Mouse (Mus musculus) C2C12 (cell line): ENCODE data around the gene Gm20388. TPM values are rescaled to one million over a fixed set of nuclear protein-coding genes. Genes with fewer than 3 reads are reported as not detected.
"Not testable (repeated sequence)": the region's sequence is repeated elsewhere in the genome, so short reads cannot be mapped to it uniquely, and the experiment has no call there.

Source experiments
- H3K27me3 ChIP-seq: one replicate; pipeline ENCODE4 v1.6.1; 2011; ENCODE audit not compliant: control insufficient read depth, insufficient read depth, insufficient read length
- H3K36me3 ChIP-seq: one replicate; pipeline ENCODE4 v1.6.1; 2011; ENCODE audit not compliant: control insufficient read depth, insufficient read depth
- H3K4me3 ChIP-seq: one replicate; pipeline ENCODE4 v1.5.1; 2011; ENCODE audit warnings: mild to moderate bottlenecking, control low read depth; ENCODE audit not compliant: poor library complexity, insufficient read depth, severe bottlenecking
- H3K79me2 ChIP-seq: one replicate; pipeline ENCODE4 v1.6.1; 2011; ENCODE audit not compliant: control insufficient read depth, insufficient read depth
- H3K79me3 ChIP-seq: one replicate; pipeline ENCODE4 v1.6.1; 2011; ENCODE audit warnings: low read depth, control low read depth
- H3ac ChIP-seq: one replicate; pipeline ENCODE3; 2011; ENCODE audit warnings: low read depth; ENCODE audit not compliant: control insufficient read depth, insufficient read length
- CEBPB ChIP-seq: IDR thresholded peaks from one replicate; pipeline ENCODE4 v1.6.1; 2011; ENCODE audit warnings: low read depth, mild to moderate bottlenecking, control low read depth, moderate library complexity
- CTCF ChIP-seq: IDR thresholded peaks from one replicate; pipeline ENCODE4 v1.5.1; 2011; ENCODE audit not compliant: control insufficient read depth, insufficient read depth, insufficient read length
- FOSL1 ChIP-seq: IDR thresholded peaks from one replicate; pipeline ENCODE4 v1.8.0; 2011; ENCODE audit warnings: mild to moderate bottlenecking, low read length; ENCODE audit not compliant: poor library complexity, insufficient read depth, severe bottlenecking
- MAX ChIP-seq: IDR thresholded peaks from one replicate; pipeline ENCODE4 v1.6.1; 2011; ENCODE audit warnings: mild to moderate bottlenecking, control low read depth
- MYOD1 ChIP-seq: IDR thresholded peaks from one replicate; pipeline ENCODE4 v1.6.1; 2011; ENCODE audit warnings: low read depth; ENCODE audit not compliant: control insufficient read depth, insufficient read length
- MYOG ChIP-seq: IDR thresholded peaks from one replicate; pipeline ENCODE4 v1.6.1; 2011; ENCODE audit not compliant: control insufficient read depth, insufficient read length; ENCODE audit errors: extremely low read depth
- USF1 ChIP-seq: IDR thresholded peaks from one replicate; pipeline ENCODE4 v1.6.1; 2011; ENCODE audit warnings: low read depth, mild to moderate bottlenecking, control low read depth, moderate library complexity
- polyA plus RNA-seq: library from polyadenylated mRNA; unstranded; fragments of >200 nt; fragmentation: generic; extraction: Trizol; gene quantifications from one replicate; pipeline ENCODE4 v1.2.1, GENCODE M21; 2012; ENCODE audit warnings: missing spikeins

The Gm20388 gene
- polyA plus RNA-seq, 1 experiment = 15.0 TPM

DNA sequence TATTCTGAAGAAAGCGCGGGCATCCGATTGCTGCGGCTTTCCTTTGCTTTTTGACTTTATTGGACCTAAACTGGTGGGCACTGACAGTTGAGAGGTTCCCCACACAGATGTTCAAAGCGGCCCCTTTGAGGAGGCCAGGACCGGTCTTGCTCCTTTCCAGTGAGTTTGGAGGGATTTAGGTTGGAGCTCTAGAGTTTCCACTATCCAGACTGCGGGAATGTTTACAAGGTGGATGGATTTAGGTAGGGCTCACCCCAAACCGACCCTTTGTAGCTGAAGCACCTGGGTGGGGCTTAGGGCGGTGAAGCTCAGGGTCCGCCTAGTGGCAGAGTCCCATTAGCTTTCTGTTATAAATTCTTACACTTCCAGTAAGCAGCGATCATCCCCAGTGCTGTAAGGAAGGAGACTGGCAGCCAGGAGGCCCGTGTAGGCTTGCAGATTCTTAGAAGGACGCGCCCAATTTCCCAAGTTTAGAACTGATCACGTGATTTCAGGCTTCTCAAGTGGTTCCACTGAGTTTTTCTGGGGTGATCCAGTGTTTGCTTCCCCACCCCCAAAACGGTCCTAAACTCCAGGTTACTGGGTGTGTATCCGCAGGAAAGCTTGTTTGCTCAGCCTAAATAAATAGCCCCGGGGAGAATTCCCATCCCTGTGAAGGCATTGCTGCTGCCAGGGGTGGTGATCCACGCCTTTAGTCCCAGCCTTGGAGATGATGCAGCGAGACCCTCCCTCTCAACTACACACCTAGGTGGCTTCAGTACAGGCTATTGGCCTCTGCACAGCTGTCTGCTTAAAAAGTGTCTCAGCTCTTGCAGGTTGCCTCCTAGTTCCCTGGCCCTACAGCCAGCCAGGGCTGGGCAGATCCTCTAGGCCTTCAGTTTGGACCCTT is 1680.8 kb downstream of the Gm20388 start:
- TF ChIP-seq CEBPB (no peak), MYOG (no peak), USF1 (peak; percentile 60), MYOD1 (no peak), FOSL1 (no peak)
- H3K4me3 ChIP-seq = peak overlapping the region; percentile 80
- H3K79me3 ChIP-seq = peaks cover 23% of the 10 kb centered on the region
- H3K36me3 ChIP-seq = peaks cover 21% of the 10 kb centered on the region
- peaks cover 33% of the 10 kb centered on the region for H3K79me2 ChIP-seq
- peak overlapping the region; percentile 88 for H3ac ChIP-seq
- no peaks in the 10 kb centered on the region for H3K27me3 ChIP-seq

DNA sequence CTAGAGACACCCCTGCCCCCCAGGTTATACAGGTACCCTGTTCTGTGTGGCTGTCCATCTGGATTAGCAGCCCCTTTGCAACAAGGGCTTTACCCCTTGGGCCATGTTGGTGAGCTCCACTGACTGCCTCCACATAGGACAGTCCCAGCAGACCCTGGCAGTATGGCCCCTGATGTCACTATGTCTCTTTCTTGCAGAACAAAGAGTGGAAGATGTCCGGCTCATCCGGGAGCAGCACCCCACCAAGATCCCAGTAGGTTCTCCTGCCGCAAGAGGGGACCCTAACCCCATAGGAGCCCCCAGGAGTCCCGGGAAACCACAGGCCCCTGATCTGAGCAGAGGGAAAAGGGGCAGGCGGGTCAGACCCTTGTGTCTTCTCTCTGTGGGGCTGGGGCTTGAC is 1682.7 kb downstream of the Gm20388 start:
- no peak overlapping the region for H3ac ChIP-seq
- no peaks in the 10 kb centered on the region for H3K27me3 ChIP-seq
- H3K4me3 ChIP-seq = no peak overlapping the region
- peaks cover 34% of the 10 kb centered on the region for H3K36me3 ChIP-seq
- TF ChIP-seq CEBPB (no peak), CTCF (no peak), FOSL1 (no peak), MAX (no peak), MYOD1 (no peak), USF1 (no peak), MYOG (no peak)
- H3K79me2 ChIP-seq = peaks cover 33% of the 10 kb centered on the region
- H3K79me3 ChIP-seq = peaks cover 23% of the 10 kb centered on the region

DNA sequence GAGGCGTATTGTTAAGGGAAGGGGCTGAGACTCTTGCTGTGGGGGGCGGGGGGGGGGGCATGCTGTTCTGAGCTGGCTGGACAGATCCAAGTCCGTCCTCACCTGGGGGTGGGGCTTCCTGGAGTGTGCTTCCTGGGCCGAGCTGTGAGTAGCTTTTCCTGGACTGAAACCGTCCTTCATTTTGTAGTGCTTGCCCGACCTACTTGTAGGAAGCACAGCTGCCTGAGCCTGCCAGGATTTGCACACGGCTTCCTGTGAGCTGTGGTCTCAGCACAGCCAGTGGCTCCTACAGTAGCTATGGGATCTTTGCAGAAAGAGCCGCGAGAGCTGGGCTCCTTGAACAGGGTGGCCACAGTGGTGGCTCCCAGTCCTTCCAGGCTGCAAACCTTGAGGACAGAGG is 1683.3 kb downstream of the Gm20388 start:
- Histone ChIP-seq H3K79me2 (peaks cover 33% of the 10 kb centered on the region), H3K4me3 (no peak overlapping the region), H3K36me3 (peaks cover 36% of the 10 kb centered on the region), H3K79me3 (peaks cover 23% of the 10 kb centered on the region), H3K27me3 (no peaks in the 10 kb centered on the region), H3ac (no peak overlapping the region)
- TF ChIP-seq CTCF = no peak
- TF ChIP-seq MYOG = no peak
- no peak for TF ChIP-seq USF1
- no peak for TF ChIP-seq MAX
- TF ChIP-seq MYOD1 = no peak
- no peak for TF ChIP-seq FOSL1
- no peak for TF ChIP-seq CEBPB

DNA sequence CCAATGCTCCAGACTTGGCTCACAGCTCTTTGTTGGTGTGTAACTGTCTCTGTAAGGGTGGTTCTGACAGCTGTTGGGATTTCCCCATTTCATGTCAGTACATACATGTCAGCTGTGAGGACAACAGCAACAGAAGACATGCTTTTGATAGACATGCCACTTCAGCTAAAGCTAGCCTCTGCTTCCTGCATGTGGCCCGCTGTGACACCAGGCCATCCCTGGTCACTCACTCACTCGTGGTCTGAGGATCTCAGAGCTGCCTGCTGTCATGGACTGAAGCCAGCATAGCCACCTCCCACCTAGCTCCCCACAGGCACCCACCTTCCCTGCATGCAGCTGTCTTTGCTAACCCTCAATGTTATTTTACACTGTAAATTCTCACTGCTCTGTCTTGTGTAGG is 1686.9 kb downstream of the Gm20388 start:
- peaks cover 65% of the 10 kb centered on the region for H3K36me3 ChIP-seq

DNA sequence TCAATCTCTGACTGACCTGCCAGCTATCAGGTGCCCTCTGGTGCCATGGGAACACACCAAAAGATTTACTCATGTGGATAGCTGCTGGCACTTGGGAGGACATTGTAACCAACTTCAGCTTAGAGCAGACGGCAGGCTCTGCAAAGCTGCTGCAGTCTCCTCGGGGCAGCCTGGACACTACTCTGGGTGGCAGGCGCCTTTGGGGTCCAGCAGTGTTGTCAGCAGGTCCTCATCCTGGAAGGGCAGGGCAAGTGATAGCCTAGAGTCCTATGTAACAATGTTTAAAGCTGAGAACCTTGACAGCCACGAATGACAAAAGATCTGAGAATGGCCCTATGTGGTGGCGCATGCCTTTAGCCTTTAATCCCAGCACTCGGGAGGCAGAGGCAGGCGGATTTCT is 1687.5 kb downstream of the Gm20388 start:
- peaks cover under 1% of the 10 kb centered on the region for H3K79me3 ChIP-seq
- H3K27me3 ChIP-seq = no peaks in the 10 kb centered on the region
- no peak for TF ChIP-seq CTCF
- no peak for TF ChIP-seq CEBPB
- TF ChIP-seq USF1 = no peak
- no peak for TF ChIP-seq MAX
- no peak for TF ChIP-seq MYOD1
- no peak for TF ChIP-seq MYOG
- TF ChIP-seq FOSL1 = no peak
- H3K36me3 ChIP-seq = peaks cover 65% of the 10 kb centered on the region
- peaks cover 5% of the 10 kb centered on the region for H3K79me2 ChIP-seq
- H3K4me3 ChIP-seq = no peak overlapping the region
- H3ac ChIP-seq = no peak overlapping the region

More for the DNA sequence above, 1686.9 kb downstream of the Gm20388 start:
- not testable (repeated sequence) for H3ac ChIP-seq, H3K27me3 ChIP-seq, H3K79me3 ChIP-seq, H3K4me3 ChIP-seq
- peaks cover 12% of the 10 kb centered on the region for H3K79me2 ChIP-seq

DNA sequence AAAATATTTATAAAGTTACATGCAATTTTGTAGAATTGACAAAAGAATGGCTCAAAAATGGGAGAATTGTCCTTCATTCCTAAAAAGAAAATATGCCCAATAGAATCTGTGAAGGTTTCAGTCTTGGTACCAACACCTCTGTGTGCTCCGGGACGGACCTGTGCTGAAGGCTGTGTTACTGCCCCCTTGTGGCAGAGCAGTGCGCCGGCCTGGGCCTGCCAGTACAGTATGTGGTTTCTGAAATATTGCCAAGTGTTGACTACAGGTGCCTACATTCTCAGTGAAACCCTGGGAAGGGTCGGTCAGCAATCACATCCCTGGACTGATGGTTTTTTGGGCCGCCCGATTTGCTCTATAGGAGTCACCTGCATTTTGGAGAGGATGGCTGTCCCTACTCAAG is 1688.3 kb downstream of the Gm20388 start:
- TF ChIP-seq CEBPB (no peak), CTCF (peak; percentile 85)
- peaks cover 65% of the 10 kb centered on the region for H3K36me3 ChIP-seq
- no peak overlapping the region for H3ac ChIP-seq
- H3K27me3 ChIP-seq = no peaks in the 10 kb centered on the region
- no peak overlapping the region for H3K4me3 ChIP-seq
- no peaks in the 10 kb centered on the region for H3K79me2 ChIP-seq
- no peaks in the 10 kb centered on the region for H3K79me3 ChIP-seq

DNA sequence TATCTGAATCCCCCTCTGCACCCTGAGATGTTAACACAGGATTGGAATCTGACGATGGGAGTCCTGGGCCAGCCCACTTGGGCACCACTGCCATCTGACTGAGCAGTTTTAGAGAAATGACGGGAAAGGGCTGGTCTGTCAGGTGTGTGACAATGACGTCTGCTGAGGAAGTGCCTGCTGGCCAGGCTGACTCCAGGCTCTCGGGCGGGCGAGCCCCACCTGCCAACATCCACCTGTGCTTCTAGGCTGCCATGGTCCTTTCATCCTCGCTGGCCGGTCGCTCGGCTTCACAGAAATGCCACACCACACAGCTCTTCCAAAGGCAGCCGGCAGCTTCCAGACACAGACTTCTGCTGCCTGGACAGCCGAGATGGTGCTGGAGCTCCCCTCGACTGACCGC is 1689.2 kb downstream of the Gm20388 start:
- Histone ChIP-seq H3K4me3 (no peak overlapping the region), H3K36me3 (peaks cover 60% of the 10 kb centered on the region), H3ac (no peak overlapping the region), H3K79me2 (no peaks in the 10 kb centered on the region), H3K79me3 (no peaks in the 10 kb centered on the region), H3K27me3 (no peaks in the 10 kb centered on the region)
- TF ChIP-seq MYOG (no peak), USF1 (no peak), MAX (no peak), CEBPB (no peak), FOSL1 (no peak), MYOD1 (no peak), CTCF (no peak)
